ENCODE assay signal across 7 mouse cellular contexts in the genomic region with DNA sequence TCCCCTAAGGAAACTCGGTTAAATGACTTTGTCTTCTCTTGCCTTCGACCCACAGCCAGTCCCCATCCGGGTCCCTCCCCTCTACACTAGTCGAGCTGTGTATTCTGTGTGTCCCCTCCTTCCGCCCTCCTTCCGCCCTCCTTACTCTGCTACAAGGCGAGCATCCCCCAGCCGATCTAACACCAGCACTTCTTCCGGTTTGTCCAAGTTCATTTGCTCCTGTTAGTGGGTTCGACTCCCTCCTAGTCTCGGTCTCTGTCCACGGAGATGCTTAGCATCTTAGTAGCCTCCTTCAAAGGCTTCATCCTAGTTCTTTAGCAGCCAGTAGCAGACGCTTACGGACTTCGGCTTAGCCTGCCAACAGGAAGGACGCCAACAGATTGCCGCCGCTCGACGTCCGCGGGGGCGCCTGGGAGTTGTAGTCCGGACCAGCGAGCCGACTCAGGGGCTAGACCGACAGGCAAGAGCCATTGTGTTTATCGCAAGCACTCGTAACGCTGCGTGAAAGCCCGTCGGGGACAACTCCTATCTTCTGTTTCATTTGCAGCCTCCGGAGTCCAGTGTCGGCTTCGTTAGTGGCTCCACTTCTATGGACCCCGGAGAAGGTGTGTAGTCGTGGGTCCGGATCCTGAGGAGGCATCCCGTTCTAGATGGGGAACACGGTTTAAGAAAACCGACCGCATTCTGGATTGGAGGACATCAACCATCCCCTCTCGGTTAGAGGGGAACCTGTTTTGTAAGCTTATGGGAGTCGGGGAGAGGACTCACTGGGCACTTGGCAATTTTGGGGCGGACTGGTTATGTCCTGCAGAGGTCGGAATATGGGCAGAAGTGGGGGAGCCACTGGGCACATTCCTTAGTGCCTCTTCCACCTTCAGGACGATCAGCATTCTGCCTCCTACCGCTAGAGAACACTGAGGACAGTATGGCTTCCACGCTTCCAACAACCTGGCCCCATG. TPM values are rescaled to one million over a fixed set of nuclear protein-coding genes. Genes with fewer than 3 reads are reported as not detected.
DNase-seq lines count a peak whose midpoint lies in the region; ATAC-seq and TF ChIP-seq lines count a peak whose summit lies in the region.

A gene (plus strand): TSS at position 432 of the 959 bp plus-strand sequence.

- peak within 1 kb of the TSS; percentile 73 for H3K4me3 ChIP-seq in embryonic facial prominence, embryonic 10.5 days
- H3K4me3 ChIP-seq in intestine, postnatal 0 days (ENCODE audit: low read depth, low read length), result peak within 1 kb of the TSS; percentile 81
- peak within 1 kb of the TSS; percentile 67 for H3K4me3 ChIP-seq in midbrain, embryonic 12.5 days
- H3K4me3 ChIP-seq in small intestine, adult 2 months (ENCODE audit: low read depth, low read length), result peak within 1 kb of the TSS; percentile 88

- peaks cover 42% of the 10 kb centered on the region for H3K9me3 ChIP-seq in embryonic facial prominence, embryonic 10.5 days
- H3K9me3 ChIP-seq in intestine, postnatal 0 days (ENCODE audit: control insufficient read depth), result no peaks in the 10 kb centered on the region
- peaks cover 40% of the 10 kb centered on the region for H3K9me3 ChIP-seq in midbrain, embryonic 12.5 days

- peak; percentile 45 for TF ChIP-seq POLR2A in small intestine, adult 2 months (IDR thresholded peaks at IDR 0.05; ENCODE audit: low read depth, low read length)

- TF ChIP-seq CTCF in intestine, postnatal 0 days (IDR thresholded peaks at IDR 0.05; ENCODE audit: low read depth), result peak; percentile 51
- TF ChIP-seq CTCF in small intestine, adult 2 months (IDR thresholded peaks at IDR 0.05; ENCODE audit: extremely low read depth, insufficient read length, insufficient replicate concordance, low read depth, low read length), result no peak

- peaks cover 65% of the 10 kb centered on the region for H3K36me3 ChIP-seq in embryonic facial prominence, embryonic 10.5 days (replicated peaks)
- no peaks in the 10 kb centered on the region for H3K36me3 ChIP-seq in intestine, postnatal 0 days (ENCODE audit: control insufficient read depth, insufficient read depth)
- H3K36me3 ChIP-seq in midbrain, embryonic 12.5 days, result peaks cover 42% of the 10 kb centered on the region
- no peaks in the 10 kb centered on the region for H3K36me3 ChIP-seq in small intestine, adult 2 months (ENCODE audit: control insufficient read depth, insufficient read depth, low read length)

- H3K27ac ChIP-seq in embryonic facial prominence, embryonic 10.5 days (replicated peaks), result peak within 1 kb of the TSS; percentile 87
- peak within 1 kb of the TSS; percentile 85 for H3K27ac ChIP-seq in intestine, postnatal 0 days (ENCODE audit: low read depth, low read length)
- H3K27ac ChIP-seq in midbrain, embryonic 12.5 days (replicated peaks), result peak within 1 kb of the TSS; percentile 78
- H3K27ac ChIP-seq in small intestine, adult 2 months (ENCODE audit: insufficient read depth, low read depth, low read length), result peak within 1 kb of the TSS; percentile 93

- intact Hi-C loops in left cerebral cortex, postnatal 4 days (cut with DNase I), result no loop called here

- DNase-seq in adrenal gland, postnatal 10 days, result peak; percentile 96
- DNase-seq in embryonic facial prominence, embryonic 10.5 days (ENCODE audit: low spot score), result peak; percentile 93
- peak; percentile 61 for DNase-seq in gonadal fat pad, adult 2 months (ENCODE audit: low read depth)
- DNase-seq in left cerebral cortex, postnatal 4 days, result peak; percentile 95

- peak within 1 kb of the TSS; percentile 79 for H3K4me2 ChIP-seq in intestine, postnatal 0 days (replicated peaks; ENCODE audit: low read depth)
- peak within 1 kb of the TSS; percentile 55 for H3K4me2 ChIP-seq in midbrain, embryonic 12.5 days (replicated peaks)

- peak; percentile 100 for ATAC-seq in intestine, postnatal 0 days
- peak; percentile 98 for ATAC-seq in midbrain, embryonic 12.5 days (ENCODE audit: low FRiP score, low read depth)

- H3K27me3 ChIP-seq in embryonic facial prominence, embryonic 10.5 days (replicated peaks; ENCODE audit: low read depth, poor library complexity, severe bottlenecking), result no peaks in the 10 kb centered on the region
- H3K27me3 ChIP-seq in intestine, postnatal 0 days (replicated peaks; ENCODE audit: control insufficient read depth, insufficient read depth, low read length), result no peaks in the 10 kb centered on the region
- no peaks in the 10 kb centered on the region for H3K27me3 ChIP-seq in midbrain, embryonic 12.5 days
- no peaks in the 10 kb centered on the region for H3K27me3 ChIP-seq in small intestine, adult 2 months (ENCODE audit: control insufficient read depth, insufficient read depth, low read length)

- peak within 1 kb of the TSS; percentile 63 for H3K9ac ChIP-seq in intestine, postnatal 0 days (ENCODE audit: low read depth, low read length)
- H3K9ac ChIP-seq in midbrain, embryonic 12.5 days (replicated peaks), result peak within 1 kb of the TSS; percentile 70

- H3K4me1 ChIP-seq in embryonic facial prominence, embryonic 10.5 days, result no peaks in the 10 kb centered on the region
- H3K4me1 ChIP-seq in intestine, postnatal 0 days (replicated peaks; ENCODE audit: control insufficient read depth, insufficient read depth, low read length), result no peaks in the 10 kb centered on the region
- H3K4me1 ChIP-seq in midbrain, embryonic 12.5 days, result no peaks in the 10 kb centered on the region
- H3K4me1 ChIP-seq in small intestine, adult 2 months (ENCODE audit: control insufficient read depth, insufficient read depth, insufficient read length, low read length), result no peaks in the 10 kb centered on the region

- WGBS in embryonic facial prominence, embryonic 10.5 days, result under 1% methylated on average over 50 of the region's 50 CpGs
- under 1% methylated on average over 50 of the region's 50 CpGs for WGBS in intestine, postnatal 0 days
- under 1% methylated on average over 50 of the region's 50 CpGs for WGBS in midbrain, embryonic 12.5 days
- WGBS in small intestine, adult 2 months, result under 1% methylated on average over 50 of the region's 50 CpGs

RNA-seq across cellular contexts. Expression of the gene that starts here (rescaled TPM):
- 10 to 100 TPM; 21.1 to 29.3 TPM for total RNA-seq in adrenal gland, postnatal 10 days (2021)
- 16.0 and 17.2 TPM in 2 replicates for polyA plus RNA-seq in embryonic facial prominence, embryonic 10.5 days (2016; fragmentation: Nextera tagmentation; extraction: Ambion mirVana)
- polyA plus RNA-seq in gonadal fat pad, adult 2 months (2012; rRNA removed), result 14.3 and 15.1 TPM in 2 replicates
- polyA plus RNA-seq in intestine, postnatal 0 days (2015; fragmentation: Nextera tagmentation; extraction: Ambion mirVana), result 5.4 and 5.6 TPM in 2 replicates
- total RNA-seq in left cerebral cortex, postnatal 4 days (2021), result 10 to 100 TPM; 74.4 to 80.0 TPM
- 23.3 and 26.8 TPM in 2 replicates for polyA plus RNA-seq in midbrain, embryonic 12.5 days (2016; fragmentation: Nextera tagmentation; extraction: Ambion mirVana)
- polyA plus RNA-seq in small intestine, adult 2 months (2012; rRNA removed), result 2.5 and 6.9 TPM in 2 replicates

Comparison
In these comparisons a context has a peak if more than half of its experiments do, and no peak if none do; other contexts are left out.
1. Peak in every context shown above with its lines: DNase-seq, ATAC-seq, H3K4me3 ChIP-seq and H3K27ac ChIP-seq.